Mouse (Mus musculus) lung, postnatal 0 days (tissue): ENCODE measurements around the gene Gm2897. TPM values are rescaled to one million over a fixed set of nuclear protein-coding genes. Genes with fewer than 3 reads are reported as not detected.
"Not testable (repeated sequence)": the region's sequence is repeated elsewhere in the genome, so short reads cannot be mapped to it uniquely, and the experiment has no call there.

Experiments used
- ATAC-seq: fragments of 200-750 bp; cut with Nextera tagmentation; 2 replicates; pipeline ENCODE4 v1.8.0; 2017; ENCODE audit warnings: moderate library complexity
- DNase-seq: peaks from one replicate; pipeline ENCODE4 v3.0.0-alpha.2; 2016; ENCODE audit warnings: low spot score
- H3K27ac ChIP-seq: fragments of 300-500 bp; sonication (generic); 2 replicates; pipeline ENCODE4 v1.5.1; 2014; ENCODE audit warnings: antibody characterized with exemption, mild to moderate bottlenecking, low read length, mixed read lengths
- H3K27me3 ChIP-seq: fragments of 300-500 bp; sonication (generic); replicated peaks from 2 replicates; pipeline ENCODE4 v1.6.1; 2014; ENCODE audit warnings: low read length, mixed read lengths; ENCODE audit not compliant: insufficient read depth
- H3K36me3 ChIP-seq: fragments of 300-500 bp; sonication (generic); 2 replicates; pipeline ENCODE4 v1.6.1; 2014; ENCODE audit warnings: low read length, mixed read lengths; ENCODE audit not compliant: insufficient read depth
- H3K4me1 ChIP-seq: fragments of 300-500 bp; sonication (generic); 2 replicates; pipeline ENCODE4 v1.6.1; 2014; ENCODE audit warnings: antibody characterized with exemption, low read depth, low read length, mixed read lengths; ENCODE audit not compliant: insufficient read depth
- H3K4me2 ChIP-seq: fragments of 300-500 bp; sonication (generic); replicated peaks from 2 replicates; pipeline ENCODE4 v1.6.1; 2014; ENCODE audit warnings: low read depth, mild to moderate bottlenecking, low read length, moderate library complexity, mixed read lengths
- H3K4me3 ChIP-seq: fragments of 300-500 bp; sonication (generic); 2 replicates; pipeline ENCODE4 v1.5.1; 2014; ENCODE audit warnings: low read depth, low read length
- H3K9ac ChIP-seq: fragments of 300-500 bp; sonication (generic); replicated peaks from 2 replicates; pipeline ENCODE4 v1.6.1; 2014; ENCODE audit warnings: low read depth, mild to moderate bottlenecking
- H3K9me3 ChIP-seq: fragments of 300-500 bp; sonication (generic); 2 replicates; pipeline ENCODE4 v1.6.1; 2016; ENCODE audit warnings: low read length, mixed read lengths
- CTCF ChIP-seq: IDR thresholded peaks from 2 replicates; pipeline ENCODE4 v1.5.1; 2016; ENCODE audit warnings: antibody characterized with exemption, mild to moderate bottlenecking
- WGBS: fragments of 180-500 bp; shearing (Covaris S2); extraction: QIAGEN DNeasy Blood & Tissue Kit; methylation state at CpG from one replicate; pipeline ENCODE4 v1.1.7; 2014; 5-methylcytosine and 5-hydroxymethylcytosine counted together
- polyA plus RNA-seq: library from polyadenylated mRNA; unstranded; fragments of >200 nt; fragmentation: Nextera tagmentation; extraction: Ambion mirVana; gene quantifications from 2 replicates; pipeline ENCODE4 v1.2.1, GENCODE M21; 2015

The Gm2897 gene
- polyA plus RNA-seq: 0.84 and 1.0 TPM in 2 replicates

DNA sequence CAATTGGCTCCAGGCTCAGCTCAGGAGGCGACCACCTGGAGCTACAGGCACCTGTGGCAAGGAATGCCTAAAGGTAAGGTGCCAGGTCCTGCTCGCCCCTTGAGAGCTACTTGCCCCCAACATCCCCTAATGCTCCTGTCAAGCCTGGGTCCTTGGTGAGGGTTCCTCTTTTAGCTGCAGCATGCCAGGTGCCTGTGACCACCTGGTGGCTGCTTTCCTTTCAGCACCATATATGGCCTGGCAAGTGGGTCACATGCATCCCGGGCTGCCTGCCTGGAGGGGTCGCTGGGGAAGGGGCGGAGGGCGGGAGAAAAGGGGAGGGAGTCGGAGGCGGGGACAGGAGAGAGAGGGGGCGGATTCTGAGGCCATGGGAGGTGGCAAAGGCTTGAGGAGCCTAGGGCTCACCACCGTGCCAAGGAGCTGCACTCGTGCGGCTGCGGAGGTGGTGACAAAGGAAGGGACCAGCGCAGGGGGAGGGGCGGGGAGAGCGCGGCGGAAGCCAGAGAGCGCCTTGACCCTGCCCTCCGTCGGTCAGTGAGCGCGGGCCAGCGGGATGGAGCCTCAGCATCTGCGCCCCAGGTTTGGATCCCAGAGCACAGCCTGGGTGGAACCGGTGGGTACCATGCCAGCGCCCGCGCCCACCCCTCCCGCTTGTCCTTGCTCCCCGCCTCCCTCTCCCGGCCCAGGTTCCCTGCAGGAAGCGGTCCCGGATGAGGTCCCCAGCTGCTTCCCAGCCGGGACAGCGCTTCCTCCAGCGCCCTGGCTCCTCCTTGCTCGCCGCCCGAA, at the start of gene Gm2897:
Gene Gm2897, plus strand, starts transcription at position 559 of the 786 bp plus-strand sequence.
- Histone ChIP-seq H3K4me2 (peak within 1 kb of the TSS; percentile 55), H3K4me3 (peak within 1 kb of the TSS; percentile 26)
- not testable (repeated sequence) for H3K9ac ChIP-seq, H3K27ac ChIP-seq, ATAC-seq, H3K36me3 ChIP-seq, H3K4me1 ChIP-seq, H3K27me3 ChIP-seq, H3K9me3 ChIP-seq
- peak; percentile 22 for DNase-seq
- WGBS: 8% methylated on average over 16 of the region's 40 CpGs

DNA sequence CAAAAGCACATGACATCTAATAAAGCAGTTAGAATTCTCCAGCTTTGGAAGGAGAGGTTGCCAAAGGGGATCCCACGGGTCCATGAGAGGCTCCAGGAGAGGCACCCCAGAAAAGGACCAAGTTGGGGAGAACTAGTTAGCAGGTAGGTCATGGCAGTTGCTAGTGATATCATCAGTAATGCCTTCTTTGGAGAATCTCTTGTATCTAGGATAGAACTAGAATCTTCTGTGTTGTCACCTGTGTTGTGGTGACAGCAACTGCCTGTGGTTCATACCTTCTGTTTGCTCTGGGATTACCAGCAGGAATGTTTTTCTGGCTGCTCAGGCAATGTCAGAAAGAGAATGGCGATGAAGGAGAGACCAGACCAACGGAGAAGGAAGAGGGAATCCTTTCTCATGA, 19.4 kb upstream of the Gm2897 start, which contains the start of gene Gm2888:
Gene Gm2888, plus strand, starts transcription at position 301 of the 400 bp plus-strand sequence.
- H3K27ac ChIP-seq, ATAC-seq, DNase-seq, H3K4me3 ChIP-seq, H3K4me1 ChIP-seq, H3K36me3 ChIP-seq, H3K9me3 ChIP-seq, H3K4me2 ChIP-seq, H3K27me3 ChIP-seq, H3K9ac ChIP-seq: not testable (repeated sequence)
- WGBS: 68% methylated on average over 2 of the region's 3 CpGs

DNA sequence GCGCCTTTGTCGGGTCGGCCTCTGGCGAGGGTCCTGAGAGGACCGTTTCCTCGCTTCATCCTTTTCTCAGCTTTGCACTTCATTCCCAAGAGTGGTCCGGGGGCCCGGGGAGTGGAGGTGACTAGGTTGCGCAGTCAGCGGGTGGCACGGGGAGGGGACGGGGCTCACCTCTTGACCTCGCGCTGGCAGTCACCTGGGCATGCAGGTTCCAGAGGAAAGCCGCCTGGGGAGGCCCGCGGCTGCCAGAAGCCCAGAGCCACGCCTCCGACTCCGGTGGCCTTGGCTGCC, 372 bp downstream of the Gm2897 start:
- WGBS: 1% methylated on average over 13 of the region's 20 CpGs
- not testable (repeated sequence) for H3K27ac ChIP-seq, H3K9ac ChIP-seq, H3K4me1 ChIP-seq, H3K27me3 ChIP-seq, H3K36me3 ChIP-seq, ATAC-seq, H3K9me3 ChIP-seq
- DNase-seq: peak; percentile 3
- peak overlapping the region; percentile 55 for H3K4me2 ChIP-seq
- peak overlapping the region; percentile 26 for H3K4me3 ChIP-seq

DNA sequence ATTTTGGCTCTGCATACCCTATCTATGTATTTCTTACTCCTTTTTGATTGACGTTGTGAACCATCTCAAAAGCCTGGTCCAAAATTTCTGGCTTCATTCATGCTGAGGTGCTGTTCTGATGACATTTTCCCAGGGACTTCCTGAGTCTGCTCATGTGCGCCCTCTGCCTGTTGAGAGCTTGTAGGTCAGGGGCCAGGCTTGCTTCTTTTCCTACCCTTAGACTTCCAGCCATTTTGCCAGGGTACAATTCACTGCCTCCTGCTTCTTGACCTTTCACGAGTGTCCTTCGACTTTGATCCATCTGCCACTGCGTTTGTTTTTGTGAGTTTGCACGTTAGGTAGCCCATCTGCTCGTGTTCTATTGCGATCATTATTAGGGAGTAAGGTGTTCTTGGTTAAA, 1.0 kb downstream of the Gm2897 start:
- peak; percentile 23; the same call in 1 of the 2 replicates for TF ChIP-seq CTCF
- H3K4me2 ChIP-seq, H3K4me1 ChIP-seq, H3K9me3 ChIP-seq, H3K36me3 ChIP-seq, ATAC-seq, H3K27me3 ChIP-seq, DNase-seq, H3K9ac ChIP-seq, H3K4me3 ChIP-seq, H3K27ac ChIP-seq: not testable (repeated sequence)
- 1% methylated on average over 5 of the region's 8 CpGs for whole genome bisulfite sequencing

DNA sequence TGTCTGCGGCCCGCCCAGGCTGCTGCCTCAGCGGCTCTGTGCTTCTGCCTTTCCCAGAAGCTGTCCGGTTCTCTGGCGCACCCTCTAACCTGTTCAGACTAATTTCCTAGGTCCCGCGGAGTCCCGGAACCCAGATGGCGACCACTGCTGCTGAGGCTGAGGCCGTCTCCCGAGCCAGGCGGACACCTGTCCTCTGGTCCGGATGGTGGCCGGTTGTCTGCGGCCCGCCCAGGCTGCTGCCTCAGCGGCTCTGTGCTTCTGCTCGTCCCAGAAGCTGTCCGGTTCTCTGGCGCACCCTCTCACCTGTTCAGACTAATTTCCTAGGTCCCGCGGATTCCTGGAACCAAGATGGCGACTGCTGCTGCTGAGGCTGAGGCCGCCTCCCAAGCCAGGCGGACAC, 67.0 kb downstream of the Gm2897 start:
- H3K4me1 ChIP-seq, H3K27me3 ChIP-seq, ATAC-seq, H3K9ac ChIP-seq, DNase-seq, H3K9me3 ChIP-seq, H3K4me3 ChIP-seq, H3K4me2 ChIP-seq, H3K27ac ChIP-seq, H3K36me3 ChIP-seq: not testable (repeated sequence)
- 87% methylated on average over 11 of the region's 25 CpGs for WGBS

Other genes starting within 250 kb of the Gm2897 start
- not detected in 2 replicates for gene Gm2888, start 19.3 kb upstream of the Gm2897 start, polyA plus RNA-seq
- gene Gm10340, start 84.7 kb downstream of the Gm2897 start, polyA plus RNA-seq: not detected in 2 replicates
- not detected in 2 replicates for gene Gm5795, start 139.0 kb downstream of the Gm2897 start, polyA plus RNA-seq
- gene D830030K20Rik, start 159.2 kb downstream of the Gm2897 start, polyA plus RNA-seq: 0.71 and 1.7 TPM in 2 replicates